33 mouse cellular contexts compared by ENCODE assay signal in genomic region chr3:90647291-90647690, GRCm38 (mm10). TPM values are rescaled to one million over a fixed set of nuclear protein-coding genes. Genes with fewer than 3 reads are reported as not detected.
A peak's percentile ranks its signal among the peaks of the same experiment; 100 is the strongest.
DNase-seq lines count a peak whose midpoint lies in the region; ATAC-seq lines count a peak whose summit lies in the region.
"Had no signal": no experiment of that assay in that cellular context is flagged by ENCODE, and none has a peak within 500 bp of the region (broad histone marks: within the 10 kb centered on the region; RNA-seq: fewer than 3 reads in every experiment).

No protein-coding gene starts in this region.

- no peaks in the 10 kb centered on the region for H3K9me3 ChIP-seq in intestine, embryonic 14.5 days (ENCODE audit: control insufficient read depth, low read length)
- no peaks in the 10 kb centered on the region for H3K9me3 ChIP-seq in intestine, embryonic 15.5 days
- H3K9me3 ChIP-seq: embryonic facial prominence, embryonic 12.5 days; embryonic facial prominence, embryonic 15.5 days; forebrain, embryonic 12.5 days; forebrain, embryonic 15.5 days; G1E; heart, embryonic 13.5 days had no signal

- no peak for ATAC-seq in intestine, embryonic 14.5 days (replicated peaks; ENCODE audit: low FRiP score, low TSS enrichment, low read depth)
- ATAC-seq in intestine, embryonic 15.5 days = no peak
- 0 out of 2 replicates have a peak, but pooled peaks have one; percentile 48 for ATAC-seq in megakaryocyte progenitor cell, adult 5-6 weeks (replicated peaks; ENCODE audit: poor library complexity)
- ATAC-seq: forebrain, embryonic 15.5 days; hindbrain, postnatal 0 days; inflammation-experienced regulatory T-cells, adult 6 months; Patski had no signal

- no peak overlapping the region for H3K27ac ChIP-seq in intestine, embryonic 14.5 days (ENCODE audit: low read depth)
- no peak overlapping the region for H3K27ac ChIP-seq in intestine, embryonic 15.5 days
- H3K27ac ChIP-seq: embryonic facial prominence, embryonic 12.5 days; embryonic facial prominence, embryonic 15.5 days; forebrain, embryonic 12.5 days; forebrain, embryonic 15.5 days; heart, embryonic 13.5 days; hindbrain, embryonic 14.5 days; hindbrain, postnatal 0 days had no signal

- DNase-seq in intestine, embryonic 14.5 days (ENCODE audit: low spot score) = peak; percentile 7
- peak; percentile 68 for DNase-seq in gonadal fat pad, adult 2 months (ENCODE audit: low read depth)
- DNase-seq in thymus, postnatal 4 days = no peak
- no peak for DNase-seq in left cerebral cortex, adult 8-10 months (ENCODE audit: low spot score in 2 of 2)
- DNase-seq: adrenal gland, postnatal 14 days; B cell, adult 2 months; cerebellum, adult 11 months; cerebellum, adult 2 months; cerebellum, adult 9-11 months; cerebellum, postnatal 25 days; gastrocnemius, postnatal 25 days; heart, adult 18-20 months; heart, postnatal 14 days; heart, postnatal 4 days had no signal

- H3K9ac ChIP-seq in intestine, embryonic 14.5 days (ENCODE audit: low read length) = no peak overlapping the region
- no peak overlapping the region for H3K9ac ChIP-seq in intestine, embryonic 15.5 days
- H3K9ac ChIP-seq: embryonic facial prominence, embryonic 12.5 days; embryonic facial prominence, embryonic 15.5 days; forebrain, embryonic 12.5 days; forebrain, embryonic 15.5 days; heart, embryonic 13.5 days; hindbrain, embryonic 14.5 days had no signal

- no peak overlapping the region for H3K4me2 ChIP-seq in intestine, embryonic 14.5 days (ENCODE audit: low read length)
- no peak overlapping the region for H3K4me2 ChIP-seq in intestine, embryonic 15.5 days (replicated peaks)
- H3K4me2 ChIP-seq: embryonic facial prominence, embryonic 12.5 days; embryonic facial prominence, embryonic 15.5 days; forebrain, embryonic 12.5 days; forebrain, embryonic 15.5 days; heart, embryonic 13.5 days; hindbrain, embryonic 14.5 days had no signal

- 75% methylated on average over 1 of the region's 1 CpGs for WGBS in intestine, embryonic 14.5 days
- 88% methylated on average over 1 of the region's 1 CpGs for WGBS in intestine, embryonic 15.5 days

- no peaks in the 10 kb centered on the region for H3K4me1 ChIP-seq in intestine, embryonic 14.5 days (replicated peaks; ENCODE audit: control insufficient read depth, insufficient read depth, low read length)
- no peaks in the 10 kb centered on the region for H3K4me1 ChIP-seq in intestine, embryonic 15.5 days (replicated peaks)
- H3K4me1 ChIP-seq: embryonic facial prominence, embryonic 12.5 days; embryonic facial prominence, embryonic 15.5 days; forebrain, embryonic 12.5 days; forebrain, embryonic 15.5 days; heart, embryonic 13.5 days had no signal

- H3K4me3 ChIP-seq in intestine, embryonic 14.5 days (ENCODE audit: low read depth, low read length) = no peak overlapping the region
- H3K4me3 ChIP-seq in intestine, embryonic 15.5 days (replicated peaks) = no peak overlapping the region
- H3K4me3 ChIP-seq: embryonic facial prominence, embryonic 12.5 days; embryonic facial prominence, embryonic 15.5 days; forebrain, embryonic 12.5 days; forebrain, embryonic 15.5 days; heart, embryonic 13.5 days had no signal

- H3K27me3 ChIP-seq in intestine, embryonic 14.5 days (replicated peaks; ENCODE audit: control insufficient read depth, insufficient read depth, low read length) = no peaks in the 10 kb centered on the region
- H3K27me3 ChIP-seq in intestine, embryonic 15.5 days (replicated peaks) = no peaks in the 10 kb centered on the region
- H3K27me3 ChIP-seq: embryonic facial prominence, embryonic 12.5 days; embryonic facial prominence, embryonic 15.5 days; forebrain, embryonic 15.5 days; heart, embryonic 13.5 days; Patski had no signal

- H3K36me3 ChIP-seq in intestine, embryonic 14.5 days (ENCODE audit: control insufficient read depth, insufficient read depth, low read length) = no peaks in the 10 kb centered on the region
- H3K36me3 ChIP-seq in intestine, embryonic 15.5 days = no peaks in the 10 kb centered on the region
- H3K36me3 ChIP-seq: embryonic facial prominence, embryonic 12.5 days; embryonic facial prominence, embryonic 15.5 days; forebrain, embryonic 12.5 days; forebrain, embryonic 15.5 days; G1E; heart, embryonic 13.5 days had no signal

RNA-seq across cellular contexts. Expression of gene S100a7a, which starts 6.5 kb away (rescaled TPM):
- 0.13 TPM in 1 of 2 replicates, not detected in the other for polyA plus RNA-seq in intestine, embryonic 14.5 days (2014; fragmentation: Nextera tagmentation; extraction: Ambion mirVana)
- 0.13 and 0.44 TPM in 2 replicates for polyA plus RNA-seq in intestine, embryonic 15.5 days (2015; fragmentation: Nextera tagmentation; extraction: Ambion mirVana)
- polyA plus RNA-seq in gonadal fat pad, adult 2 months (2012; rRNA removed) = 0.19 and 0.39 TPM in 2 replicates
- not detected in 2 replicates for total RNA-seq in megakaryocyte progenitor cell, adult 5-6 weeks (2015)
- total RNA-seq in megakaryocyte progenitor cell, adult 5-6 weeks (2017) = not detected in 2 replicates
- 1 to 10 TPM in 2 of 4 experiments, under 1 TPM in 2; 0.38 to 1.1 (median 0.91) TPM for total RNA-seq in left cerebral cortex, adult 8-10 months (2022)
- total RNA-seq: adrenal gland, postnatal 14 days; adrenal gland, postnatal 4 days; CH12.LX; common myeloid progenitor, adult 5-6 weeks; G1E; gastrocnemius, adult 8-10 months; heart, postnatal 4 days; hindbrain, postnatal 0 days had no signal
- polyA plus RNA-seq: forebrain, embryonic 12.5 days; forebrain, embryonic 15.5 days; G1E; heart, embryonic 13.5 days; hindbrain, embryonic 11.5 days; hindbrain, embryonic 14.5 days; hindbrain, postnatal 0 days; inflammation-experienced regulatory T-cells, adult 6 months had no signal

RNA-seq across cellular contexts. Expression of gene S100a8, which starts 21.5 kb away (rescaled TPM):
- polyA plus RNA-seq in intestine, embryonic 14.5 days (2014; fragmentation: Nextera tagmentation; extraction: Ambion mirVana) = 2.3 and 14.3 TPM in 2 replicates
- polyA plus RNA-seq in intestine, embryonic 15.5 days (2015; fragmentation: Nextera tagmentation; extraction: Ambion mirVana) = 30.3 and 46.1 TPM in 2 replicates
- 0.48 and 7.4 TPM in 2 replicates for polyA plus RNA-seq in gonadal fat pad, adult 2 months (2012; rRNA removed)
- 2,361 and 4,241 TPM in 2 replicates for total RNA-seq in megakaryocyte progenitor cell, adult 5-6 weeks (2015)
- total RNA-seq in megakaryocyte progenitor cell, adult 5-6 weeks (2017) = 1,918 and 3,820 TPM in 2 replicates
- total RNA-seq in left cerebral cortex, adult 8-10 months (2022) = 1 to 10 TPM in 1 of 4 experiments, not detected in 3; 1.7 TPM
- total RNA-seq: adrenal gland, adult 18-20 months; CH12.LX; G1E; gastrocnemius, postnatal 25 days; heart, adult 18-20 months; hindbrain, postnatal 0 days had no signal
- polyA plus RNA-seq: G1E, Patski had no signal

RNA-seq across cellular contexts. Expression of gene S100a6, which starts 34.6 kb away (rescaled TPM):
- 359 and 401 TPM in 2 replicates for polyA plus RNA-seq in intestine, embryonic 14.5 days (2014; fragmentation: Nextera tagmentation; extraction: Ambion mirVana)
- 412 and 430 TPM in 2 replicates for polyA plus RNA-seq in intestine, embryonic 15.5 days (2015; fragmentation: Nextera tagmentation; extraction: Ambion mirVana)
- 229 and 578 TPM in 2 replicates for polyA plus RNA-seq in gonadal fat pad, adult 2 months (2012; rRNA removed)
- 31.2 and 57.3 TPM in 2 replicates for total RNA-seq in megakaryocyte progenitor cell, adult 5-6 weeks (2015)
- 10.7 and 21.3 TPM in 2 replicates for total RNA-seq in megakaryocyte progenitor cell, adult 5-6 weeks (2017)
- total RNA-seq in left cerebral cortex, adult 8-10 months (2022) = 10 to 100 TPM; 24.1 to 52.2 (median 38.7) TPM
- total RNA-seq: CH12.LX, G1E had no signal
- polyA plus RNA-seq: G1E had no signal

RNA-seq across cellular contexts. Expression of gene S100a5, which starts 39.0 kb away (rescaled TPM):
- polyA plus RNA-seq in intestine, embryonic 14.5 days (2014; fragmentation: Nextera tagmentation; extraction: Ambion mirVana) = 5.1 and 8.6 TPM in 2 replicates
- polyA plus RNA-seq in intestine, embryonic 15.5 days (2015; fragmentation: Nextera tagmentation; extraction: Ambion mirVana) = 15.0 and 15.7 TPM in 2 replicates
- not detected in 2 replicates for polyA plus RNA-seq in gonadal fat pad, adult 2 months (2012; rRNA removed)
- not detected in 2 replicates for total RNA-seq in megakaryocyte progenitor cell, adult 5-6 weeks (2015)
- total RNA-seq in megakaryocyte progenitor cell, adult 5-6 weeks (2017) = not detected in 2 replicates
- 1 to 10 TPM in 1 of 4 experiments, not detected in 3; 1.1 TPM for total RNA-seq in left cerebral cortex, adult 8-10 months (2022)
- total RNA-seq: adrenal gland, adult 18-20 months; adrenal gland, postnatal 14 days; adrenal gland, postnatal 4 days; CH12.LX; common myeloid progenitor, adult 5-6 weeks; G1E; gastrocnemius, postnatal 25 days; heart, adult 18-20 months; heart, postnatal 14 days; heart, postnatal 4 days; hindbrain, postnatal 0 days had no signal
- polyA plus RNA-seq: cerebellum, adult 2 months; forebrain, embryonic 12.5 days; forebrain, embryonic 15.5 days; G1E; heart, embryonic 13.5 days; heart, embryonic 16.5 days; hindbrain, embryonic 11.5 days; hindbrain, embryonic 14.5 days; hindbrain, postnatal 0 days; inflammation-experienced regulatory T-cells, adult 6 months; Patski had no signal

RNA-seq across cellular contexts. Expression of gene S100a4, which starts 43.7 kb away (rescaled TPM):
- 4.1 and 5.3 TPM in 2 replicates for polyA plus RNA-seq in intestine, embryonic 14.5 days (2014; fragmentation: Nextera tagmentation; extraction: Ambion mirVana)
- 4.4 and 8.2 TPM in 2 replicates for polyA plus RNA-seq in intestine, embryonic 15.5 days (2015; fragmentation: Nextera tagmentation; extraction: Ambion mirVana)
- 27.8 and 69.1 TPM in 2 replicates for polyA plus RNA-seq in gonadal fat pad, adult 2 months (2012; rRNA removed)
- 31.5 and 39.6 TPM in 2 replicates for total RNA-seq in megakaryocyte progenitor cell, adult 5-6 weeks (2015)
- 19.4 and 53.6 TPM in 2 replicates for total RNA-seq in megakaryocyte progenitor cell, adult 5-6 weeks (2017)
- total RNA-seq in left cerebral cortex, adult 8-10 months (2022) = 1 to 10 TPM; 2.5 to 5.5 (median 4.9) TPM
- total RNA-seq: G1E had no signal
- polyA plus RNA-seq: G1E had no signal

Comparison
In these comparisons a context has a peak if more than half of its experiments do, and no peak if none do; other contexts are left out.
1. DNase-seq: peak in intestine, embryonic 14.5 days (single experiment) and gonadal fat pad, adult 2 months (single experiment); none in thymus, postnatal 4 days (single experiment) and left cerebral cortex, adult 8-10 months (0 of 2).